Mouse (Mus musculus): Measurements from ENCODE around the gene Dcdc2c.
A peak's percentile ranks its signal among the peaks of the same experiment; 100 is the strongest.

DNA sequence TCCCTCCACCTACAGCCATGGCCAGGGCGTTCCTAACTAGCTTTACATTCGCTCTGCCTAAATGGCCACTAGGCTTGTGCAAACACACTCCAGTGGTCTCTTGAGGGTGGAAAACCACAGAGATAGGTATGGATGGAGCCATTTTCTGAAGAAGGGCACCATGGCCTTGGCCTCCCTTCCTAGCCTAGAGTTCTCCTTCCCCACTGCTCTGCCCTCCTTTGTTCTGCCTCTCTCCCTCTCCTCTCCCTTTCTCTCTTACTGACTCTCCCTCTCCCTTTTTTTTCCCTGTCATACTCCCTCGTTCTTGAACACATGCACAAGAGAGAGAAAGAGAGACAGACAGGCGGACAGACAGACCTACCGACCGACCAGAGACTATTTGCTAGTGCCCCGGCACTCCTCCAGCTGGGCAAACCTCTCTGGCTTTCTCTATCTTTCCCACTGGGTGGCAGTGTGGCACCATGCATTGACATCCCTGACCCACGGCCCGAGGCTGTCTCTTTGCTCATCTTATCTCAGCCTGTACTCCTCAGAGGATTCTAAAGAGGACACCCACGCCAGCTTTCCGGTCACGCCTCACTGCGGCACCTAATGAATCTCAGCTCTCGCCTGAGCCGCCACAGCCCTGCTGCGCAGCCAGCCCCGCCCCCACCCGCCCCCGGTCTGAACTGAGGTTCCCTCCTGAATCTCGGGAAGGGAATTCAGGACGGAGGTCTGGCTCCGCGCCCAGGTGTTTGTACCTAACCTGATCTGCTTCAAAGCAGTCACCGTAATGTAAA, 37.1 kb upstream of the Dcdc2c start:
- no peak for TF ChIP-seq ZKSCAN1 (IDR thresholded peaks at IDR 0.05; ENCODE audit: borderline replicate concordance, low read depth, low read length)
- TF ChIP-seq CTCF (conservative IDR thresholded peaks at IDR 0.05 in 1 of 2, IDR thresholded peaks at IDR 0.05 in 1 of 2; ENCODE audit: low read depth in 2 of 2, low read length in 2 of 2): peak; percentile 41 to 93
- no peak for TF ChIP-seq SIN3A (IDR thresholded peaks at IDR 0.05; ENCODE audit: low read length)
- no peak for TF ChIP-seq POLR2A (IDR thresholded peaks at IDR 0.05; ENCODE audit: low read depth, low read length)
- no peak for TF ChIP-seq UBTF (IDR thresholded peaks at IDR 0.05; ENCODE audit: low read depth, low read length)
